Mouse (Mus musculus): Measurements from ENCODE around the gene Glod4.

GRCm38 (mm10) chr11:76178726-76179494 lies 64.6 kb downstream of the Glod4 start:
- TF ChIP-seq CTCF (IDR thresholded peaks at IDR 0.05; ENCODE audit: insufficient read depth, low read depth, low read length) (no peak), POLR2A (IDR thresholded peaks at IDR 0.05; ENCODE audit: insufficient read depth, low read depth, low read length) (no peak)

All from olfactory bulb, adult 2 months (tissue).